Mouse (Mus musculus) WW6 (cell line): ENCODE data around the gene Atp6ap2.
"Not testable (repeated sequence)": the region's sequence is repeated elsewhere in the genome, so short reads cannot be mapped to it uniquely, and the experiment has no call there.

Source experiments
- DNase-seq: peaks from one replicate; pipeline ENCODE4 v3.0.0-alpha.2; 2013; ENCODE audit warnings: low read depth, low spot score

Gene Atp6ap2

GRCm38 (mm10) chrX:12587192-12587957, at the start of gene Atp6ap2:
Atp6ap2 (plus strand) TSS chrX:12587801.
- DNase-seq = peak; percentile 80

GRCm38 (mm10) chrX:12544417-12544816, 43.2 kb upstream of the Atp6ap2 start:
- no peak for DNase-seq

GRCm38 (mm10) chrX:12557086-12557485, 30.5 kb upstream of the Atp6ap2 start:
- DNase-seq = no peak

GRCm38 (mm10) chrX:12571407-12571806, 16.2 kb upstream of the Atp6ap2 start:
- no peak for DNase-seq

GRCm38 (mm10) chrX:12577936-12578335, 9.7 kb upstream of the Atp6ap2 start:
- DNase-seq = no peak

GRCm38 (mm10) chrX:12578339-12578868, 9.2 kb upstream of the Atp6ap2 start:
- no peak for DNase-seq

- DNase-seq = no peak
Observed at GRCm38 (mm10) chrX:12583261-12583660, 4.3 kb upstream of the Atp6ap2 start.

- DNase-seq = no peak
Observed at GRCm38 (mm10) chrX:12587958-12588355, 356 bp downstream of the Atp6ap2 start.

GRCm38 (mm10) chrX:12591401-12591943, 3.9 kb downstream of the Atp6ap2 start:
- no peak for DNase-seq

- DNase-seq = no peak
Observed at GRCm38 (mm10) chrX:12592011-12592410, 4.4 kb downstream of the Atp6ap2 start.

- DNase-seq = no peak
Observed at GRCm38 (mm10) chrX:12593824-12594223, 6.2 kb downstream of the Atp6ap2 start.

- not testable (repeated sequence) for DNase-seq
Observed at GRCm38 (mm10) chrX:12610541-12610940, 22.9 kb downstream of the Atp6ap2 start.

GRCm38 (mm10) chrX:12611211-12611610, 23.6 kb downstream of the Atp6ap2 start:
- DNase-seq = no peak

- DNase-seq = not testable (repeated sequence)
Observed at GRCm38 (mm10) chrX:12612360-12612759, 24.8 kb downstream of the Atp6ap2 start.

- DNase-seq = no peak
Observed at GRCm38 (mm10) chrX:12625131-12625530, 37.5 kb downstream of the Atp6ap2 start.

GRCm38 (mm10) chrX:12644976-12645375, 57.4 kb downstream of the Atp6ap2 start:
- no peak for DNase-seq

GRCm38 (mm10) chrX:12645531-12646304, 58.1 kb downstream of the Atp6ap2 start:
- no peak for DNase-seq

- peak; percentile 39 for DNase-seq
Observed at GRCm38 (mm10) chrX:12651906-12652305, 64.3 kb downstream of the Atp6ap2 start.

- no peak for DNase-seq
Observed at GRCm38 (mm10) chrX:12653879-12654278, 66.3 kb downstream of the Atp6ap2 start.
